Mouse (Mus musculus) lung, postnatal 14 days (tissue): ENCODE results near the gene Dock4.

Experiments
- DNase-seq: peaks from one replicate; pipeline ENCODE4 v3.0.0; 2021

Dock4 gene

DNA sequence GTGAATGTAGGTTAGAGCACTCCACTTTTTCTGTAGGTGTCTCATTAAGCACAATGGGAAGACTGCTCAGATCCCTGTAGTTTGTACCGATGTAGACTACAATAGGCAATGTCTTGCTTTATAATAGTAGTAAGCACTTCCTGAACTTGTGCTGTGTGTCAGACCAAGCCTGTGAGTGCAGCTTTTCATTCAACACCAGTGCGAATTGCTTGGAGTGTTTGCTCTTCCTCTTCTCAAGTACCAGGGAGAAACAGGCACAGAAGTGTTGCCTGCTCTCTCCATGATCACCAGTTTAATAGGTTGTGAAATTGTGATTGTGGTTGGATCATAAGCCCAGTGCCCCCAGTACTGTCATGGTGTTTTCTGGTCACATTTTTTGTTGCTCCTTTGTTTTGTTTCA is 18.1 kb downstream of the Dock4 start:
- no peak for DNase-seq

DNA sequence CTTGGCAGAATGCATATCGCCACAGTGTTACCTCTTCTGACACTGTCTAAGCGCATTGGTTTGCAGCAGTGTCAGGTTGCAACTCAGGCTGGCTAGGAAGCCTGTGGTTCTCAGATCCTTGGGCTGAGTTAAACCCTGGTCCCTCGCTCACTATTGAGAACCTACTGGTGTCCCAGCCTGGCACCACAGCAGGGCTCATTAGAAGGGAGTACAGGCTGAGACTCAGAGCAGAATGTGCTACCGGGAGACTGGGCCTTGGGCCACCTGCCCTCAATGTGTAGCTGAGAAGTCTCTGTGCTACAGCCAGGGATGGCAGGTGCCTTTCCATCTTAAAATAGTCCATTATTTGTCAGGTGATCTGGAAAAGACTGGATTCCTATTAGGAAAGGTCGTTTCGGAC is 18.5 kb downstream of the Dock4 start:
- no peak for DNase-seq

DNA sequence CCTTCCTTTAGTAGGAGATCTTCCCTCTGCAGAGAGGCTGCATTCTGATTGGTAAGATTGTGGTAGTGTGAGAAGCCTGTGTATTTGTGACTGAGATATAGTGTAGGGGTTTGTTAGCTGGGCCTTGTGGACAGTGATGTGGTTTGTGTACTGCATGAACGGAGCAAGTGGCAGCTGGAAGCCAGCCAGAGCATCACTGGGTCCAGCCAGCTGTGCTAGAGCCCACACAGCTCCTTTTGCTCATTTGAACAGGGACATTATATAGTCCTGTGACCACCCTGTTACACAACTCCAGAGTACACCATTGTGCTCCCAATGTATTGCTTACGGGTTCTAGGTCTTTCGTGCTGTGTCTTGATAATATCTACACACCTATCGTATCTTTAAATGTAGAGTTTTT is 22.5 kb downstream of the Dock4 start:
- no peak for DNase-seq

DNA sequence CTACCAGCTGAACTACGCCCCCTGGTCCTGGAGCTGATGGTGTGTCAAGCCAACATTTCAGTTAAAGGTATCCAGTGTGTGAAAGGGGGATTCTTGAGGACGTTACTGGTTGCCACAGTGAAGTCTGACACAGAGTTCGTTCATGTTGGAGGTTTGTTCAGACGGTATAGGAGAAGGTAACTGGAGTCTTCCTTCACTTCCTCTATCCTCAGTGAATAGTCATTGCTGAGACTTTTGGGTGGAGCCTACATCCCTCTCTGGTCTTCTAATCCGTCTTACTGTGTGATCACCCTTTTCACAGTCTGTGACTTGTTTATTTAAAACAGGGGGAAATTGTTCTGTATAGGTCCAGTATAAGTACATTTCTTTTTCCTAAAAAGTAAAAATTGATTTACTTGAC is 23.3 kb downstream of the Dock4 start:
- DNase-seq, result no peak

DNA sequence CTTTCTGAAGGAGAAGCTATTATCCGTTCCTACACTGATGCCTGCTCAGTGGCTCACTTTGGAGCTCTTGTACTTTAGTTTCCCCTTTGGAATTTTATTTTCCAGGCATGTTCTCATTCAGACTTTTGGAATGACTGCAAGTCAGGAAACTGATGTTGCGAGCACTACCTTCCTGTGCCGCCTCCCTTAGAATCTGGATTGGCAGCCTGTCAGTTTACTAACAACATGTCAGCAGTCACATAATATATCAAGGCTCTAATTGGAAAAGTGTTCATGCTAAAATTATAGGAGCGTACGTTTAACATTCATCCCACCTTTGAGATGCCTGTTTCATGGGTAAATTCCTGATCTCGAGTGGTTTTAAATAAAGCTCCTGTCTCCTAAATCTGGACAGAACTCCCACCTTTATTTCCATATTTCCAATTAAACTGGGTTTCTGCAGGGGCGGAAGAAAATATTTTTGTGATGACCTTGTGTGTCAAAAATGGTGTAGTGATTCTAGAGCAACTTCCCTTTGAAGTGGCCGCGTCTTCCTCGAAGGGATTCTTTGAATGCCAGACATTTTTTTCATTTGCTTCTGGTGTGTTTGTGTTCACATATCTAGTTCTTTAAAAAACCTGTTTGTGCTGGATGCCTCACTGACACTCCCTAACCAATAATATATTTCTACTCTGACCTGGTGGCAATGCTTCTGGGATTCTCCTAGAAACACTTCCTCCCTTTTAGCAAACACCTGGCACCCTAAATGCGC is 26.1 kb downstream of the Dock4 start:
- DNase-seq, result no peak

DNA sequence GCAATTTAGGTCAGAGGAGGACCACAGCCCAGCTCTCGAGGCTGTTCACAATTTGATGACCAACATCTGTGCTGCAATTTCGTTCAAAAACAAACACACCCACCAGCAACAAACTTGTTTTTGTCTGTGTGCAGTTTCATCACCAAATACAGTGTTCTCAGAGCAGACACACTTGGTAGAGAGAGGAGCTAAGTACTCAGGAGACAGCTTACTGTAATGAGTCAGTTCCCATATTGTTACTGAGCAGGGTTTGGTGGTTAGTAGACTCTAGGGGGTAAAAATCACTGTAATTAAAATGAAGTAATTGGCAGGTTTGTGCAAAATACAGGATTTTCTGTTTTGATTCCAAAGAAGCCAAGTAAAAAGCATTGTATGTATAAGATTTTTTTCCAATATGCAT is 28.0 kb downstream of the Dock4 start:
- DNase-seq, result no peak

DNA sequence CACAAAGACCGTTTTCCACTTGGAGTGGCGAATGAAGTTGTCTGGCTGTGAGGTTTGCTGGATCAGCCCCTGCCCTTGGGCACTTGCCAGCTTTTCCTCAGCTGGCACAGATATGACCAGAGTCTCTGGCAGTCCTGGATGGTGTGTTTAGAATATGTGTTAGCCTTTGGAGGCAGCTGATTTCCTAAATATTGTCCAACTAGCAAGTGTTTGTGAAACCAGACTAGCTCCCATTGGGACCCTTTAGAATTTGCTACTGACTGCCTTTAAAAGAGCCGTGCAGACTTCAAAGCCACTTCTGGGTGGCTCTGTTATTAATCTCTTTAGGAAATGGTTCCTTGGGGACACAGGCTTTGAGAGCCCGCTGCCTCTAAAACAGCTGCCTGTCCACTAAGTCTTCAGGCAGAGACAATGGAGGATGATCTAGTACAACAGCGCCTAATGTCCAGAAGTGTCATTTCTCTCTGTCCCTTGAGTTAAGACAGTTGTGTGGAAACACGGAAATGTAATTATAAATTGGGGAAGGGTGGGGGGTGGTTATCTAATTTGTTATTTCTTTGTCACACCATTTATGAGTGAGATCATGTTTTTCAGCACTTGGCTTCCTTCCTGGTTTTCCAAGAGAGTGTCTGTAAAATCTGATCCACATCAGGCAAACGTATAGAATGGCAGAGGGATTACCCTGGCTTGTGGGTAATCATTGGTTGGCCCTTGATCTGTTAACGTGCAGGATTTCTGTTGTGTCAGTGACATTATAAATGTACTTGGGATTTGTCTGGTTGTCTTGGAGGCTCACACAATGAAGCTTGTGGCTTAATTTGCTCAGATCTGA is 32.1 kb downstream of the Dock4 start:
- peak; percentile 55 for DNase-seq

DNA sequence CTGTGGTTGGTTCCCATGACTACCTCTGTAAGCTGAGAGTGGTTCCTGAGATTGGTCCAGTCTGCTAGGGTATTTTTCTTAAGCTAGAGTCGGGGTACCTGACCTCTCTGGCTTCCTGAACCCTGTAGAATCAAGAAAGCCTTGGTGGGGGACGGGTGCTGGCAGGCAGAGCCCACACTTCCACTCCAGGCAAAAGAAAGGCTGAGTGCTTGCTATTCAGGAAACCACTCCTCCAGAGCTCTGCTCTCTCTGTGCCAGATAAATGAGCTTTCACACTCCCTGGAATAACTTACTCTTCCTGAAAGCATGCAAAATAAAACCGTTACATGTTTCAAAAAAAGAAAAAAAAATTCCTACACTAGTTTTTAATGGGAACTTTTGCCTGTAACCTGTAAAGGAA is 38.5 kb downstream of the Dock4 start:
- no peak for DNase-seq

DNA sequence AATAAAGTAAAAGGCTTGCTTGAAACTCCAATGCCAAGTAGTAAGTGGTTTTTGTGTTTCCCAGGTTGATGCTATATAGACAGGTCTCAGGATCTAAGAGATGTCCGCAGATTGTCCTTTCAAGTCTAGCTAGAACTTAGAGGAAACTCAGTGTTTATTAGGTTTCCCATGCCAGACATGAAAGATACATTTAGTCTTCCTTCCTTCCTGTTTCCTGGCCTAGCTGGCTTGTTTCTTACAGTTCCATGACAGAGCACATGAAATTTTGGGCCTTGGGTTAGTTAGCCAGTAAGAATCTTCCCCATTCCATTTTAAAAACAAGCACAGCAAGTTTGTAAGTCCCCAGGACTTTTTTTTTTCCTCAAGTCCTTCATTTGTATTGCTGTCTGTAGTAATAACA is 39.5 kb downstream of the Dock4 start:
- no peak for DNase-seq

DNA sequence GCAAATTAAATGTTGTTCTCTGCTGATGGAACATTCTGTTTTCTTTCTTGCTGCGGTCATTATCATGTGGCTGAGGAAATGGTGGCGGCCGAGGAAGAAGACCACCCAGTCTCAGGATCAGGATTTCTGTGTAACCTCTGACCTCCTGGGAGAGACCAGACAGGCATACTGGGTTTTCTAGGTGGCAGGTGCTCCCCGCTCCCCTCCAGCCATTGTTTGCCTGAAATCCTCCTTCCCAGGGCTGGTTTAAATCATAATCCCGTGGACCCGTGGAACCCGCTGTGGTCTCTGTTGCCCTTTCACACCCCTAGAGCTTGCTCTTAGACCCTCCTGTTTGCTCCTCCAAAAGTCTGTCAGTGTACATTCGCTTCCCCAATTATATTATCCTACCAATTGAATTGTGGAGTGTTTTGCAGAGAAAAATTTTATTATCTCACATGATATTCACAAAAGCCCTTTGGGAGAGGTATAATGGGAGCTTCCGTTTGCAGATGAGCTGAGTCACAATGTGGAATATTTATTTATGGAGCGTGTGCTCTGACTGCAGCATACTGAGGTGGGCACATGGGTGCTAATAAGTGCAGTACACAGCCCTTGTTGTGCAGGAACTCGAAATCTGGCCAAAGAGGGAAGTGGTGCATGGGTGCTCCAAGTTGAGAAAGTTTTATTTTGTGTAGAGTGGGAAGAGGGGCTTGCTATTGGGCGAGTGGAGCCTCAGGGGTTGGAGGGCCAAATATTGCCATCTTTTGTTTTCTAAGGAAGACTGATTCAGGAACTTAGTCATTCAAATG is 40.5 kb downstream of the Dock4 start:
- DNase-seq, result no peak

DNA sequence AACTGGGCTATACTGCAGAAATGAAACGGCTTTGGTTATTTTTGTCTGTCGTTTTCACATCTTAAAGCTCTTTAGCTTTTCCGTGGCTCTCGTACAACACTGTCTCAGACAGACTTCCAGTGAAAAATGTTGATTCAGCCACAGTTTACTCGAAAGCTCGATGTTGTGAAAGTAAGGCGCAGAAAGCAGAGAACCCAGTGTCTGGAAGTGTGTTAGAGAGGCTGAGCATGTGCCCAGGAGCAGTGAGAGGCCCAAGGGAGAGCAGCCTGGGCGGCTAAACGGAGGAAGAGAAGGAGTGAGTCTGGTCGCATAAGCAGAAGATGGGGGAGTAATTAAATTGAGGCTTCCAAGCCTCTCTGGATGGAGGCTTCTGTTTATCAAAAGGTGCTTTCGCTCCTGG is 50.6 kb downstream of the Dock4 start:
- DNase-seq, result no peak

DNA sequence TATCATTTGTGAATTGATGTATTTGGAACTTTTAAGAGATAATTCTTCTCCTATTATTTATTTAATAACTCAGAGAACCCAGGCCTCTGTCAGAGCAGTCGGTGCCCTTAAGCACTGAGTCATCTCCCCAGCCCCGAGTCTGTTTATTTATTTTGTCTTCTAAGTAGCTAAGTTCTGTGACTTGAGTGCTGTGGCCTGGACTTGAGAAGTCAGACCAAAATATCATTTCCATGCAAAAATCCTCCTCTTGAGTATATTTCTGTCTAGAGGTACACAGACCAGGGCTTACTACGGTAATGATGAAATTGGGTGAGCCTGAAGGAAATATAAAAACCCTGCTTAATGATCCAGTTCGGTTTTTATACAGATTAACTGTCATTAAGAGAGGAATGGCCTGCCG is 52.1 kb downstream of the Dock4 start:
- no peak for DNase-seq

DNA sequence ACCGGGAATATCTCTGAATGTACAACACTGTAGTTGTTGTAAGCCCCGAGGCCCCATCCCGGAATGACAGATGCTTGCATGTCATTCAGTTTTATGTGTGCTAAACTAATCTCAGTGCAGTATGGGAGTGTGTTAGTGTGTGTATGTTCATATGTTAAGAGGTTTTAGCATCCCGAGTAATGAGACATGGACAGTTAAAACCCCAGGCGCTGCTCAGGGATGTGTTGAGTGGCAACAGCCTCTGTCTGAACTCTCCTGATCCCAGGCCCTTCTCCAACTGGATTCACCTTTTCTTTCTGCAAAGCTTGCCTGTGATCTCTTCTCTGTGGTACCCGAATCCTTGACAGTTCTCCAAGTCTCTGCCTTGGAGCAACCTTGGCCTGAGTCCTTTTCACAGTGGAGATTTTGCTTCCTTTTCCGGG is 52.5 kb downstream of the Dock4 start:
- no peak for DNase-seq

DNA sequence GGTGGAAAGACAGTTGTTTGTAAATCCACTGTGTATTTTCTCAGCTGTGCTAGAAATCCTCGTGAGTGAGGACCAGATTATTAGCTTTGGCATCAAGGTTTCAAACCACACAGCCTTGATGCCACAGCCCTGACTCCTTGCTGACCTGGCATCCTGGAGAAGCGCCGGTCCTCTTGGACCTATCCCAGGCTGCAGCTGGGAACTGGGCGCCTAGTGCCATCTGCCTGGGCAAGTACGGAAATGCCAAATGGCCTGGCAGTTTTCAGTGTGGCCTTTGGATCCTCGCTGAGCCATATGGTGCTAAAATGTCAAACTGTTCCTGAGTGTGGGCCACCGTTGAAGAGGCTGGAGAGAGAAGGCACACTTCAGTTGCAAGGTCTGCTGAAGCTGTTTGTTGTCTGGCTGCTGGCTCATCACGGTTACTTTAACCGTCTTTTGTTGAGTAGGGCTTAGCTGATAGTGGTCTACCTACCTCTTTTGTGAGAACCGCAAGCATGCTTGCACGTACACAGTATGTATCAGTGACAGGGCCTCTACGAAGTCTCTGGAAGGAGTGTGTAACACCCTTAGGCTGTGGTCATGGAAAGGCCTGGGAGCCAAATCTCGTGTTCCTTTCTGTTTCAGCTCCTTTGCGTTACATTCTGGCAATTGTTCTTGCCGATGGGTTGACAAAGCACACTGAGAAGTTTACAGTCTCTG is 53.3 kb downstream of the Dock4 start:
- no peak for DNase-seq

DNA sequence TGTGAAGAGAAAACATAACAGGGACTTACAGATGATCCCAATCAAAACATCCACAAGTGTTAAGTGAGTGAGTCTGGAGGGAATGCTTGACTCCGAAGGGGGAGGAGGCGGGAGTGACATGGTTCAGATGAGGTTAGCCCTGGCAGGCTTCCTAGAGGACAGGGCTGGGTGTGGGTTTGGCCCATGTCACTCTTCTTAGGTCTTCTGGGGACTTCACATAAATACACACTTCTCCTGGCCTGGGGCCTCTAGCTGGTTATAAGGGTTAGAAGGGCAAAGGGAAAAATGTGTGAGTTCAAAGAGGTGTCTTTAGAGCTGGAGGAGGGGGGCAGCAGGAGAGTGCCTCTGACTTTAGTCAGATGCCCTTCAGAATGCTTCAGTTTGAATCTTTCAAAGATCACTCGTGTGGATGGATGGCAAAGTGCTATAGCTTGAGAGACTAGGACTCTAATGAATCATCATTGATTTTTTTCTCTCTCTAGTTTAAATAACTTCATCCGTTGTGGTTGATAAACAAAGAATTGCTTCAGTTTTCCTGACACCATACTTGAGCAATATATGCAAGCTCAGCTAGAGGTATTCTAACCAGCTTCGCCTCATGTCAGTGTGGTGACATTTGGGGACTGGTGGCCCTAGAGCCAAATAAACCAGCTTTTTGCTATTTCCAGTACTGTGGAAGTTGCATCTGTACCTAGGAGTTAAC is 54.0 kb downstream of the Dock4 start:
- DNase-seq, result peak; percentile 81

DNA sequence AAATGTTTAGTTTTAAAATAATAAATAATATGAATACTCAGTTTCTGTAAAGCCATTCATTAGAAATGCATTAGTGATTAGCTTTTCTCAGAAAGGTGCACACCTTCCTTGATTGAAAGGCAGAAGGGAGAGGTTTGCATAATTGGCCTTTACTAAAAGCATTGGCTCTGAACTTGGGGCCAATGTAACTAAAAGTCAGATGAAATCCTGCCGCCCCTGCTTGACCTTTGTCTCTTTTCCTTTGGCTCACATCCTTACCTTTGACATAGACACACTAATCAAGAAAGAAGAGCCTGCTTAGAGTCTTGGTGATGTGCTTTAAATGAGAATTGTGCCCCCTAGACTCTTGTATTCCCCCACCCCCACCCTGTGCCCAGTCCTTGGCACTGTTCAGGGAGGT is 55.4 kb downstream of the Dock4 start:
- DNase-seq, result no peak

DNA sequence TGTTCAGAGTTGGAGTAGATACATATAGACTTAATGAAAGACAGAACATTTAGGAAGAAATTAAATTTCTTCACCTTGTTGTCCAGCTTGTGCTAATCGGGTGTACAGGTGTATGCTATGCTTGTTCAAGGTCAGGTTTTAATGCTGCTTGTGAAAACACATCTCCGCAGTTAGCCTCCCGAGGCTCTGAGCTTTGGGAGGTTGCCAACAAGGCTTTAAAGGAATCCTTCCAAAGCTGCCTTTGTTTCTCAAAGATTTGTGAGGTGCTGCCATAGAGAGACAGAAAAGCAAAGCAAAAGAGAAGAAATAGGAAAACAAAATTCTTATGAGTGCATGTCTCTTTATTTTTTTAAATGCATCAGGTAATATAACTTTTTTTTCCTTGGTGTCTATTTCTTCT is 57.8 kb downstream of the Dock4 start:
- no peak for DNase-seq

DNA sequence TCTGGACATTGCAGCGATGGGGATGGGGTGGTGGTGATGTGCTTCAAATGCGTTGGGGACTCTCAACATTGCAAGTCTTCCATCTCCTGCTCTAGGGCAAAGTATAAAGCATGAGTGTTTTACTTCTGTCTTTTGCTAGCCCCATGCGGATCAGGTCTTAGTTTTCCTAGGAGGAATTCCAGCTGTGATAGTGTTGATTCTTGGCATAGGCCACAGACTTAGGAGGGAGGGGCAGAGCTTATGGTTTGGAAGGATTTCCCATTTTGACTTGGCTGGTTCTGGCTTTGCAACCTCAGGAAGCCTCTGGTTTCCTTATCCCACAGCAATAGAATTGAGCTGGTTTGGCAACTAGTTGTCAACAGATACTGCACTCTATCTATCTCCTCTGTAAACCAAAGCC is 58.9 kb downstream of the Dock4 start:
- DNase-seq, result no peak

DNA sequence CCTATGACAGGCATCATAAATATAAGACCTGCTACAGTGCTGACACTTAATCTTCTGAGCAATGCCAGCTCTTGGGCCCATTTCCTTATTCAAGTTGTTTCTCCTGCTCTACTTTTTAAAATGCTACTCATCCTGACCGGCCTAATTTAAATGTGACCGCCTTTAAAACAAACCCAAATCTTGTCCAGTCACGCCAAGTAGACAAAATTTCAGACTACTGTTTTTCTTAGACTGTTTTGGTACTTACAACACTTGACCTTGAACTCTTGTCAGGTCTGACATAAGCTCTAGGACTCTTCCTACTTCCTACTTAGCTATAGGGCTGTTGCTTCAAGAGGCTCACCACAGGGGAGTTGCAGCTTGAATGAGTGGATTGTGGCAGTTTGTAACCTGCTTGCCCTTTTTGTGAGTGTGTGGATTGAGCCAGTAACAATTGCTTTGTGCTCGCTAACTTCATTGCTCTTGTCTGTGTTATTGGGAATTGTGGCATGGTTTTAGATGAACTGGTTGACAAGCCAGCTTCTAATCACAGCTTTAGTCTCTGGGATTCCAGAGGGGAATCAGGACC is 62.2 kb downstream of the Dock4 start:
- no peak for DNase-seq

DNA sequence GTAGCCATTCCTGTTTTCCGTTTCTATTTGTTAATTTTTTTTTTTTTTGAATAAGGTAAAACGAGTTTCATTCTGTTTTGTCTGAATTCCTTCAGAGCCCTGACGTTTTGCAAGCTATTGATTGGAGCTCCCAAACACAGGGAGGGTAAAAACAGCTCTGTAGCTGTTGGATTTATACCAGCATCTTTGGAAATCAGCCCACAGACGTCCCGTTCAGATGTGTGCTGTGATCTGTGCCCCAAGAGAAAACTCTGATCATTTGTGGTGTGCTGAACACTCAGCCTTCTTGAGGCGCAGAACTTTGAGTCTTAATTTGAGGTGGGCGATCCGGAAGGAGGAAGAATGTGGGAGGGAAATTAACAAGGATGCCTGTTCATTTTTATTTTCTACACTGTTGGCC is 62.7 kb downstream of the Dock4 start:
- no peak for DNase-seq

DNA sequence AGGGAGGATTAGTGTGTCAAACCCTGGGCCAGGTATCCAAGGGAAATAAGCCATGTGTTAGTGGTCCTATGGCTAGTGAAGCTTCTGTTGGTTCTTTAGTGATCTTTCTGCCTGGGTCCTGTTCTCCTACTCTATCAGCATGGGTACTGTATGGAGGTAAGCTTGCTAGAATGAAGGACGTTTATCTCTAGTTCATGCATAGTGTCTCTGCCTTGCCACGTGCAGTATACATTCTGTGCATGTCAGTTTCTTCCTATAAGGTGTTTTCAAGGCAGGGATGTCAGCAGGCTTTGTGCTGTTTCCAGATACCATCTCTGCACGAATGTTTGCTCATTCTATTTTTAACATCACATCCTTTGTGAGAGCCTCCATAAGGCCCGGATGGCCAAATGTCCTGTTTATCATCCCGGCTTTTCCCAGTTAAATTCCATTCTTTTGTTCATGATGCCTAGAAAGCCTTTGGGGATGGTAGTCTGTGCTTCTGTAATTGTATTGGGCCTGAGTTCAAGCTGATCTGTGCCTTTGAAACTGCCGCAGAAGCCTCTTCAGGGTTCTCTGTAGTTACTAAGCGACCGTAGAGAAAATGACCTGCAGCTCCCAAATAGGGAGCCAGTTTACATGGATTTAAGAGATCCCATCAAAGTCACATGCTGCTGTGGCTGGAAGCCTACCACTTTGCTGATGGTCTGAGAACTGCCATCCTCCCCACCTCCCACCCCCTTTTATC is 66.1 kb downstream of the Dock4 start:
- DNase-seq, result no peak

DNA sequence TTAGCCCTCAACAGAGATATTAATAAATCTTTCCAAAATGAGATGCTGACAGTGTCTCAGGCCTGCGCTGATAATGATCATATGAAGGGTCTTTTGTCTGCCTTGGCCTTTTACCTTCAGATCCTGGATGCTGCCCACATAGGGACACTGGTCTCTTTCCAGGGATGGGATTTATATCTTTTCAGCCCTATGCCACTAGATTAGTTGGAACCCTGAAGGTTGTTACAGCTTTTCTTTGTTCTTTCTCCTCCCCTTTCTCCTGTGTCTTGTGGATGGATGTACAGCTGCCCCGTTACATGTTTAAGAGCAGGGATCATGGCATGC is 66.6 kb downstream of the Dock4 start:
- DNase-seq, result no peak
